Mouse (Mus musculus) forebrain, embryonic 15.5 days (tissue): ENCODE data around the gene 1110051M20Rik. TPM values are rescaled to one million over a fixed set of nuclear protein-coding genes. Genes with fewer than 3 reads are reported as not detected.
"Not testable (repeated sequence)": the region's sequence is repeated elsewhere in the genome, so short reads cannot be mapped to it uniquely, and the experiment has no call there.

Source experiments
- ATAC-seq: fragments of 200-750 bp; cut with Nextera tagmentation; replicated peaks from 2 replicates; pipeline ENCODE4 v1.8.0; 2017; ENCODE audit warnings: mild to moderate bottlenecking, moderate TSS enrichment, moderate library complexity
- H3K27ac ChIP-seq: fragments of 300-500 bp; sonication (generic); replicated peaks from 2 replicates; pipeline ENCODE4 v1.5.1; 2015; ENCODE audit warnings: mild to moderate bottlenecking, inconsistent platforms
- H3K27me3 ChIP-seq: fragments of 300-500 bp; sonication (generic); 2 replicates; pipeline ENCODE4 v1.6.1; 2015; ENCODE audit warnings: inconsistent platforms
- H3K36me3 ChIP-seq: fragments of 300-500 bp; sonication (generic); 2 replicates; pipeline ENCODE4 v1.6.1; 2015; ENCODE audit warnings: mild to moderate bottlenecking, inconsistent platforms
- H3K4me1 ChIP-seq: fragments of 300-500 bp; sonication (generic); 2 replicates; pipeline ENCODE4 v1.6.1; 2015; ENCODE audit warnings: inconsistent platforms
- H3K4me2 ChIP-seq: fragments of 300-500 bp; sonication (generic); replicated peaks from 2 replicates; pipeline ENCODE4 v1.6.1; 2015; ENCODE audit warnings: mild to moderate bottlenecking, inconsistent platforms
- H3K4me3 ChIP-seq: fragments of 300-500 bp; sonication (generic); 2 replicates; pipeline ENCODE4 v1.5.1; 2015; ENCODE audit warnings: mild to moderate bottlenecking, inconsistent platforms
- H3K9ac ChIP-seq: fragments of 300-500 bp; sonication (generic); replicated peaks from 2 replicates; pipeline ENCODE4 v1.6.1; 2015; ENCODE audit warnings: mild to moderate bottlenecking, inconsistent platforms
- H3K9me3 ChIP-seq: fragments of 300-500 bp; sonication (generic); 2 replicates; pipeline ENCODE4 v1.6.1; 2016; ENCODE audit warnings: inconsistent platforms
- WGBS: fragments of 180-500 bp; shearing (Covaris S2); methylation state at CpG from one replicate; pipeline ENCODE4 v1.1.7; 2015; ENCODE audit warnings: mixed read lengths; 5-methylcytosine and 5-hydroxymethylcytosine counted together
- polyA plus RNA-seq: library from polyadenylated mRNA; unstranded; fragments of >200 nt; fragmentation: Nextera tagmentation; extraction: Ambion mirVana; gene quantifications from 2 replicates; pipeline ENCODE4 v1.2.1, GENCODE M21; 2015

Gene 1110051M20Rik
- polyA plus RNA-seq, result 159 and 168 TPM in 2 replicates

- H3K4me3 ChIP-seq, result peak within 1 kb of the TSS; percentile 51
- H3K4me2 ChIP-seq, result peak within 1 kb of the TSS; percentile 51
- peak; percentile 98 for ATAC-seq
- H3K9ac ChIP-seq, result peak within 1 kb of the TSS; percentile 43
- H3K27ac ChIP-seq, result peak within 1 kb of the TSS; percentile 76
- no peaks in the 10 kb centered on the region for H3K9me3 ChIP-seq
- H3K36me3 ChIP-seq, result no peaks in the 10 kb centered on the region
- under 1% methylated on average over 19 of the region's 19 CpGs for WGBS
- peaks cover 17% of the 10 kb centered on the region for H3K4me1 ChIP-seq
- H3K27me3 ChIP-seq, result no peaks in the 10 kb centered on the region
Measured at GRCm38 (mm10) chr2:91444286-91444892, at the start of gene 1110051M20Rik. Gene 1110051M20Rik, minus strand, starts transcription at chr2:91444704.

GRCm38 (mm10) chr2:91493981-91494380 lies 49.5 kb upstream of the 1110051M20Rik start:
- Histone ChIP-seq H3K4me2 (no peak overlapping the region), H3K9me3 (no peaks in the 10 kb centered on the region), H3K4me3 (no peak overlapping the region), H3K27ac (no peak overlapping the region), H3K36me3 (peaks cover 13% of the 10 kb centered on the region; the same call in 1 of the 2 replicates), H3K27me3 (no peaks in the 10 kb centered on the region), H3K4me1 (no peaks in the 10 kb centered on the region), H3K9ac (no peak overlapping the region)
- no peak for ATAC-seq
- WGBS, result 94% methylated on average over 9 of the region's 9 CpGs

GRCm38 (mm10) chr2:91492071-91492635 lies 47.6 kb upstream of the 1110051M20Rik start:
- 94% methylated on average over 12 of the region's 12 CpGs for WGBS

GRCm38 (mm10) chr2:91487295-91487694 lies 42.8 kb upstream of the 1110051M20Rik start:
- H3K4me3 ChIP-seq, H3K4me2 ChIP-seq, H3K27ac ChIP-seq, H3K27me3 ChIP-seq, H3K9ac ChIP-seq, ATAC-seq, H3K4me1 ChIP-seq, H3K9me3 ChIP-seq: not testable (repeated sequence)
- 43% methylated on average over 3 of the region's 3 CpGs for WGBS
- peaks cover 16% of the 10 kb centered on the region; the same call in 1 of the 2 replicates for H3K36me3 ChIP-seq

More at GRCm38 (mm10) chr2:91492071-91492635, 47.6 kb upstream of the 1110051M20Rik start:
- H3K9ac ChIP-seq, result no peak overlapping the region
- H3K36me3 ChIP-seq, result peaks cover 20% of the 10 kb centered on the region; the same call in 1 of the 2 replicates
- ATAC-seq, result no peak
- H3K9me3 ChIP-seq, result no peaks in the 10 kb centered on the region
- H3K27ac ChIP-seq, result no peak overlapping the region
- no peak overlapping the region for H3K4me3 ChIP-seq
- no peaks in the 10 kb centered on the region for H3K27me3 ChIP-seq
- H3K4me2 ChIP-seq, result no peak overlapping the region
- no peaks in the 10 kb centered on the region for H3K4me1 ChIP-seq

GRCm38 (mm10) chr2:91485256-91485655 lies 40.8 kb upstream of the 1110051M20Rik start:
- no peaks in the 10 kb centered on the region for H3K27me3 ChIP-seq
- peaks cover 9% of the 10 kb centered on the region; the same call in 1 of the 2 replicates for H3K36me3 ChIP-seq
- 86% methylated on average over 6 of the region's 6 CpGs for WGBS
- H3K4me1 ChIP-seq, result no peaks in the 10 kb centered on the region
- no peak overlapping the region for H3K9ac ChIP-seq
- H3K27ac ChIP-seq, result no peak overlapping the region
- H3K9me3 ChIP-seq, result no peaks in the 10 kb centered on the region
- no peak overlapping the region for H3K4me2 ChIP-seq
- H3K4me3 ChIP-seq, result no peak overlapping the region
- ATAC-seq, result no peak

GRCm38 (mm10) chr2:91484698-91485097 lies 40.2 kb upstream of the 1110051M20Rik start:
- Histone ChIP-seq H3K4me2 (no peak overlapping the region), H3K4me3 (no peak overlapping the region), H3K27me3 (no peaks in the 10 kb centered on the region), H3K27ac (no peak overlapping the region), H3K9me3 (no peaks in the 10 kb centered on the region), H3K36me3 (peaks cover 8% of the 10 kb centered on the region; the same call in 1 of the 2 replicates), H3K9ac (no peak overlapping the region), H3K4me1 (no peaks in the 10 kb centered on the region)
- WGBS, result 86% methylated on average over 4 of the region's 4 CpGs
- ATAC-seq, result no peak

- Histone ChIP-seq H3K36me3 (no peaks in the 10 kb centered on the region), H3K4me1 (no peaks in the 10 kb centered on the region), H3K27ac (no peak overlapping the region)
Measured at GRCm38 (mm10) chr2:91480805-91481514, 36.5 kb upstream of the 1110051M20Rik start.

GRCm38 (mm10) chr2:91480399-91480801 lies 35.9 kb upstream of the 1110051M20Rik start:
- Histone ChIP-seq H3K9ac (no peak overlapping the region), H3K4me1 (no peaks in the 10 kb centered on the region), H3K36me3 (no peaks in the 10 kb centered on the region), H3K4me3 (no peak overlapping the region), H3K27ac (no peak overlapping the region), H3K4me2 (no peak overlapping the region), H3K27me3 (no peaks in the 10 kb centered on the region), H3K9me3 (no peaks in the 10 kb centered on the region)
- 83% methylated on average over 9 of the region's 9 CpGs for WGBS
- peak; percentile 61 for ATAC-seq

More at GRCm38 (mm10) chr2:91480805-91481514, 36.5 kb upstream of the 1110051M20Rik start:
- Histone ChIP-seq H3K27me3 (no peaks in the 10 kb centered on the region), H3K4me2 (no peak overlapping the region), H3K9ac (no peak overlapping the region), H3K9me3 (no peaks in the 10 kb centered on the region), H3K4me3 (no peak overlapping the region)
- ATAC-seq, result peak; percentile 77
- WGBS, result 63% methylated on average over 6 of the region's 6 CpGs

- Histone ChIP-seq H3K36me3 (no peaks in the 10 kb centered on the region), H3K4me1 (no peaks in the 10 kb centered on the region), H3K27ac (no peak overlapping the region), H3K4me3 (no peak overlapping the region), H3K9ac (no peak overlapping the region), H3K9me3 (no peaks in the 10 kb centered on the region), H3K4me2 (no peak overlapping the region), H3K27me3 (no peaks in the 10 kb centered on the region)
- 87% methylated on average over 7 of the region's 7 CpGs for WGBS
- ATAC-seq, result no peak
Measured at GRCm38 (mm10) chr2:91476841-91477240, 32.3 kb upstream of the 1110051M20Rik start.

GRCm38 (mm10) chr2:91476251-91476661 lies 31.8 kb upstream of the 1110051M20Rik start:
- Histone ChIP-seq H3K9ac (no peak overlapping the region), H3K27ac (no peak overlapping the region), H3K4me1 (no peaks in the 10 kb centered on the region), H3K4me2 (no peak overlapping the region), H3K9me3 (no peaks in the 10 kb centered on the region), H3K36me3 (no peaks in the 10 kb centered on the region), H3K4me3 (no peak overlapping the region), H3K27me3 (no peaks in the 10 kb centered on the region)
- no peak for ATAC-seq
- 73% methylated on average over 17 of the region's 17 CpGs for WGBS

- Histone ChIP-seq H3K36me3 (no peaks in the 10 kb centered on the region), H3K27ac (no peak overlapping the region), H3K27me3 (no peaks in the 10 kb centered on the region), H3K4me2 (no peak overlapping the region), H3K9me3 (no peaks in the 10 kb centered on the region), H3K4me3 (no peak overlapping the region), H3K4me1 (no peaks in the 10 kb centered on the region), H3K9ac (no peak overlapping the region)
- ATAC-seq, result no peak
- 85% methylated on average over 7 of the region's 7 CpGs for WGBS
Measured at GRCm38 (mm10) chr2:91475791-91476190, 31.3 kb upstream of the 1110051M20Rik start.

- H3K27ac ChIP-seq, result no peak overlapping the region
- H3K27me3 ChIP-seq, result no peaks in the 10 kb centered on the region
- no peak overlapping the region for H3K4me3 ChIP-seq
- H3K9ac ChIP-seq, result no peak overlapping the region
- H3K4me2 ChIP-seq, result no peak overlapping the region
- H3K4me1 ChIP-seq, result peaks cover 8% of the 10 kb centered on the region
- WGBS, result 69% methylated on average over 12 of the region's 12 CpGs
- no peak for ATAC-seq
- H3K9me3 ChIP-seq, result no peaks in the 10 kb centered on the region
- H3K36me3 ChIP-seq, result no peaks in the 10 kb centered on the region
Measured at GRCm38 (mm10) chr2:91474358-91474757, 29.9 kb upstream of the 1110051M20Rik start.
